Mouse (Mus musculus): ENCODE results near the gene Ptx4.

GRCm38 (mm10) chr17:25164770-25165169 lies 44.2 kb downstream of the Ptx4 start:
- TF ChIP-seq CTCF (IDR thresholded peaks at IDR 0.05; ENCODE audit: low read depth, low read length), result no peak
- no peak for TF ChIP-seq POLR2A (IDR thresholded peaks at IDR 0.05; ENCODE audit: borderline replicate concordance, low read depth, low read length)

Data from bone marrow macrophage, adult 2 months (primary cell).